Mouse (Mus musculus) natural killer cell, adult 2 months (primary cell): ENCODE measurements around the gene Fam171b.

Experiments used
- DNase-seq, 2 experiments: peaks; one replicate each; pipeline ENCODE4 v3.0.0; 2022; ENCODE audit warnings: low spot score in 2 of 2

Gene Fam171b

DNA sequence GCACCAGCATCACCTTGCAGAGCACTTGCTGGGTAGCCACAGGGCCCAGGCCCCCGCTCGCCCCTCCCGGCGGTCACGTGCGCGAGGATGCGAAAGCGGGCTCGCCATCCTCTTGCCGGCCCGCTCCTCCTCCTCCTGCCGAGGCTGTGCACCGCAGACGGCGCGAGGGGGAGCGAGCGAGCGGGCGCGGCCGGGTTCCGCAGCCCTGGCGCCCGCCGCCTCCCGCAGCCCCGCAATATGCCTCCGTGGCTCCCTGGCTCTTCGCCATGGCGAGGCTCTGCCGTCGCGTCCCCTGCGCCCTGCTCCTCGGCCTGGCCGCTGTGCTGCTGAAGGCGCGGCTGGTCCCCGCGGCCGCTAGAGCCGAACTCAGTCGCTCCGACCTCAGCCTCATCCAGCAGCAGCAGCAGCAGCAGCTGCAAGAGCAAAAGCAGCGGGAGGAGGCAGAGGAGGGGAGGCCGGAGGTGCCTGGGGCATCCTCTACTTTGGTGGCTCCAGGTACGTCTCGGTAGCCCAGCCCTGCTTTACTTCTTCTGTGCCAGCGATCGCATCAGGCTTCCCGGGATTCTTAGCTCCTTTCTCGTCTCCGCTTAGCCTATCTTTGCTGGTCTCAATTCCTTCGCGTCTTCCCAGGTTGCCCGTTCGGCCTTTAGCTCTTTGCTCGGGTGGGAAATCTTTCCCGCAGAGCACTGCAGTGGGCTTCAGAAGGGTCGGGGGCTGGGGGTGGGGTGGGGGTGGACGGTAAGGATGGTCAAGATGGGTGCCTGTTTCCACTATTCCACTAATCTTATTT lies at the start of gene Fam171b:
Gene Fam171b, plus strand, starts transcription at position 154 of the 790 bp plus-strand sequence.
- peak; percentile 42 to 54 for DNase-seq

DNA sequence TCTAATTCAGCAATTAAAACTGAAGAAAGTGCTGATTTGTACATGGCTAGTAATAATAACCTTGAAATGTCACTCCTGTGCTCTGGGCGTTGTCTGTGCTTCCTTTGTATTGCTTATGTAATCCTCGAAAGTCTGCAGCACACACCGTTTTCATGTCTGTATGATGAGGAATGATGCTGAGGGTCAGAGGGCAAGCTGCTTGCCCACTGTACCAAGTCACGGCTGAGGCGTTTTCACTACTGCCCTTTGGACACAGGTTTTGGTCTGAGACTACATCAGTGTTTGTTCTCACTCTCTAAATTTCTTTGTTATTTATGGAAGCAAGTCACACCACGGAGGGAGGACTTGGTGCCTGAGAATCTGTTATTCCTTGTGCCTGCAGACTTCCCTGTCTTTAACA lies 46.4 kb upstream of the Fam171b start:
- DNase-seq, result no peak

DNA sequence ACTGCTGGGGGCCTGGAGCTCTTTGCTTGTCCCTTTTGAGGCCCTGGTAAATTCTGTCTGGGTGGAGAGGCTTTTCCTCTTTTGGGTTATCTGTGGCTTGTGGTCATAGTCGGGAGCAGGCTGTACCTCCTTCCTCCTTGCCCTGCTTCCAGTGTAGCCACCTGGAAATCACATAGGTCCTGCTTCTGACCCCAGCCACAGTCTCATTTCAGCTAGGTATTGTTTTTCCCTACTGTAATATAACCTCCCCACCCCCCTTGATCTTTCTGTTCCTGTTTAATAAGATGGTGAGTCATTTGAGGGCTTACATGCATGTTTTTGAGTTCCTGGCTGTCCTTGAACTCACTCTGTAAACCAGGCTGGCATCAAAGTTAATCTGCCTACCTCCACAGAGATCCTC lies 45.6 kb upstream of the Fam171b start:
- no peak for DNase-seq

DNA sequence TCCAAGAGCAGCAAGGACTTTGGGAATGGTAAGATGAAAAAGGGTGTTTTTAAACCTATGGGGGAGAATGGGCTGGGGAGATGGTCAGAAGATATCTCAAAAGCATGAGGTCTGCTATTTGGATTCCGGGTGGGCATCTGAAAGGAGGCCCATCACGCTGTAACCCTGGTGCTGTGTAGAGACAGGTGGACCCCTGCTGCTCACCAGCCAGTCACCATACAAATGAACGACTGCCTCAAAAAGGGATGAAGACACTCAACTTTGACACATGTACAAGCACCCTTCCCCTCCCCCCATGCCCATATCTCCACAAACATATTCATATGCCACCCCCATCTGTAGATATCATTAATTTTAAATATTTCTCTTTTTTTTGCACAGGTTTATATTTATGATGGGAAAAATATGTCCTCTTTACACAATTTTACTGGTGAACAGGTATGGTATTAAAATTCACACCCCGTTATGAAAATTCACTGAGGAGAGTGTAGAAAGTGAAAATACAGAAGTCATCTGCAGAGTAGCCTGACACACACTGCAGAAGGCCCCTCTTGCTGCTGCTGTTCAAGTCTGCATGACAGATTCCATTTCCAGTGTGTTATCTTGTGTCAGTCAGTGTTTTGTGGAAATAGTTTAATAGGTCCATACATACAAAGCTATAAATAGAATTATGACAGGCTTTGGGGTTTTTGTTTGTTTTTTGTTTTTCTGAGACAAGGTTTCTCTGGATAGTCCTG lies 44.0 kb upstream of the Fam171b start:
- DNase-seq, result no peak

DNA sequence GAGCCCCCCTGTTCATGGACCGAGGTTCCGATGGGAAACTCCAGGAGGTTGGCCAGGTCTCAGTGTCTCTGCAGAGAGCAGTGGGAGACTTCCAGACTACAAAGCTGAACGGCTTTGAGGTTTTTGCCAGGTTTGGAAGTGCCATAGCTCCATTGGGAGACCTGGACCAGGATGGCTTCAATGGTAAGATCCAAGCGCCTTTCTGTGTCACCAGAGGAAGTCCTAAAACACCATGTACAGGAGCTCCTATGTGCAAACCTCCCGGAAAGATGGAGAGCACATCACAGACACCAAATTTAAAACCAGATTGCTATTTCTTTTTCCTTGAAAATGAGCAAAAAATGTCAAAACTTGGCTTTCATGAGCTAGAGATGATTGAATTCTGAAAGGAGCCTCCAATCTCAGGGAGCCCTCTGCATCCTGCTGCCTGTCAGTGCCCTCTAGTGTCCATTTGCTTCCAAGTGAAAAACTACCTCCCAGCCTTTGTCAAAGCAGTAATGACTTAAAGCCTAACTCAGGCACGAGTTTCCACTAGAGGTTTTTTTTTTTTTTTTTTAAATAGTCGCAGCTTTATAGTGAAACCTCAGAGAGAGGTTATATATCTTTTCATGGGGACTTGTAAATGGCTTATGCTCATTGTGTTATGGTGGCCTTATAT lies 41.2 kb upstream of the Fam171b start:
- peak; percentile 28 to 53 for DNase-seq

DNA sequence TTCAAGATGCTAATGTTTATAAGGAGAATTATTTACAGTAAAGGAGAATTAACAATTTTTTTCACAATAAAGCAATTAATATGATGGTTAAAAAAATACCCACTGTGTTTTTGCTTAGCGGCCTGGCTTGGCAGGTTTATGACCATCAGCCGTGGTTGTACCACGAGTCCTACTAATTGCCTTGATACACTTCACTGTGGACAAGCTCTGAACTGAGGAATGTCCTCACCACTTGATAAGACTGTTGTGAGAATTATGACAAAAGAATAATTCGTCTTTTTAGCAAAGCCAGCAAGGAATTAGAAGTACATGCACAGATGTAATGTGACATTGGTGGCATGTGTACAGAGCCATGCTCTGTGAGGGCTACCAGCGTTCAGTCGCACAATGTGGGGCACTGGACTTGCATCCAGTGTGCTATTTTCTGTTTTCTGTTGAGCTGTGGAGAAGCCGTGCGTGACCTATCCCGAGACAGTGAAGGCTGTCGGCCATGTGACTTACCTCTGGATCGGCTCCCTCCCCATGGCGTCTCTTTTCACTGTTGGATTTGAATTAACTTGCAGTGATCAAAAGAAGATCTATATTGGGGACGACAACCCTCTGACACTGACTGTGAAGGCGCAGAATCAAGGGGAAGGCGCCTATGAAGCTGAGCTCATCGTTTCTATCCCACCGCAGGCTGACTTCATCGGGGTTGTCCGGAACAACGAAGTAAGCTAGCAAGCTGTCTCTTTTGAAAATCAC lies 20.9 kb upstream of the Fam171b start:
- no peak for DNase-seq

DNA sequence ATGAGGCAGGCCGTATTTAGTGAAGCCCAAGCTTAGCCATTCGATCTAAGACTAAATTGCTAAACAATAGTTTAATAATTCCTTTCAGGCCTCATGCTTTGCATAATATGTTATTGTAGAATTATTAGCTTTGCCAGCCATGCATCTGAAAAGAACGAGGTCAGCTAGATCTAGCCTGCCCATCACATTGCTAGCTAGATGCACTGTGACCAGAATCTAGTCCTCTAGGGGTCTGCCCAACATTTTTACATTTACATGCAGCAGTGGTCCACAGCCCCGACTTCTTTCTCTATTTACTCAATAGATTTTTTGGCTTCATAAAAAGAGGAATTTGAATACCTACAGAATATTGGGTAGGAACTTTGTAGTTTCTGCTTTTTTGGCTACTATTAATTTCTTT lies 20.3 kb upstream of the Fam171b start:
- no peak for DNase-seq

DNA sequence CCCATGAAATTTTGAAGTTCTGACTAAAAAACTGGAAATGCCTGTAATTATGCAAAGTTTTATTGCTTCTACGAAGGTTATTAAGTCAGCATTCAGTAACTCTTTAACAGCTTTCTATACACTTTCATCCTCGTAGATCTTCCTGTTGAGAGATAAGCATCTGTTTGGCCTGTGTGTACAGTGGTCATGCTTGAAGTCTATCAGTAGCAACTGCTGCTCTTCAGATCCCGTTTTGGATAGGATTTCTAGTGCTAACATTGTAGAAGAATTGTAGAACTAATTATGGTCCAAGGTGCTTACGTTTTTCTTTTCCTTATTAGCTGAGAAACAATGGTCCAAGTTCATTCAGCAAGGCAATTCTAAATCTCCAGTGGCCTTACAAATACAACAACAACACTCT lies 16.7 kb upstream of the Fam171b start:
- no peak for DNase-seq

DNA sequence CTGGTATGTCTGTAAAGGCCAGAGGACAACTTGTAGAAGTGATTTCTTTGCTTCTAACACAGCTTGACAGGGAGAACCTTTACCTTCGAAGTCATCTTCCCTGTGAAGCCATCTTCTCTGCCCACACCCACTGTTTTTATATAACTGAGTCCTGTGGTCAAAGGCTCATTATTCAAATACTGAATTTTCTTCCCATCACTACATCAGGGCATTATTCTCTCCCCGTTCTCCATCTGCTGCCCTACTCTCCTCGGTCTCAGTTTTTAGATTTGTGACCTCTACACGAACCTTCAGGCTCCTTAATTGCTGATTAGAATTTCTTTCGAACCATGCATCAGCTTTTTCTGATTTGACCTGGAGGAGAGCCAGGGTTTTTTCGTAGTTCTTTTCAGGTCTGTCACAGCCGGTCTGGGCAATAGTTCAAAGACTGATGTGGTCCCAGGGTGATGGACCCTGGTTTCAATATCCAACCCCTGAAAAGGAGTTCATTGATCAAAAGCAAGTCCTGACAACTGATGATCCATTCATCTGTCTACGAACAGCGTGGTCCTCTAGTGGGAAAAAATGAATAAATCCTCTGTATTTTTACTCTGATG lies 14.4 kb upstream of the Fam171b start:
- no peak for DNase-seq

DNA sequence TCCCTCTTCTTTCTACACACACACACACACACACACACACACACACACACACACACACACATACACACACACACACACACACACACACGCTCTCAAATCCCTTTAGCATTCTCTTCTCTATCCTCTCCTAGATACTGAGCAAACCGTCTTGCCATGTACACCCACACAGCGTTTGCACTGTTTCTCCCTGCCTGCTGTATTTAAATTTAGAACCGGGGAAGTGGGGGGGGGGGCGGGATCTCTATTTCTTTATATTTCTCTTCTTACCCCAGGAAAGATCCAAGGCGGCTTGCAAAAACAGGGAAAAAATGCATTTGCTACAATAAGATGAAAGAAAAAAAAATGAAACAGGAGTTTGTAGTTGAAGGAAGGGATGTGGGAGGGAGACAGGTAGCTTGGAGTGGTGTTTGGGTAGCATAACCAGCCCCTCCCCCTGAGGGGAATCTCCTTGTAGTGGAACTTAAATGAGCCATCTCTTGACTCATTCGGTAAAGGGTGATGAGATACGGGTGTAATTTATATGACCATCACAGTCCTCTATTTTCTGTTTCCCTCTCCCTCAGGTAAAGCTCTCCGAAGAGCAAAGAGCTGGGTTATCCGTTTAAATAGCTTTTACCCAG lies 947 bp downstream of the Fam171b start:
- DNase-seq, result no peak

DNA sequence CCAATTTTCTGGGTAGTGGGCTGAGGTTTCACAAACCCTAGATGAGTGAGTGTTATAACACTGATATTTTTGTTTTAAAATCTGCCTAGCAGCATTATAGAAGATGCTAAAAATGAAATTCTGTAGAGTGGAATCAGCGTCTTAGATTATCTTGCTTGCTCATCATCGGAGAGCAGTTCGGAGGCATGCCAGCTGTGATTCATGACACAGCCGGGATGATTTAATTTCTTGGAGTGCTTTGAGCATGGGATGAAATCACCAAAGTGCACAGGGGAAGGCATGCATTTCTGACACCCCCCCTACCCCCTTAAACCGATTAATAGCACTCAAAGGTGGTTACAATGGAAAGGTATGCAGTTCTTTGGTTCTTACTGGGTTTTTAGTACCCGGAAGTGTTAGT lies 1.6 kb downstream of the Fam171b start:
- DNase-seq, result no peak

DNA sequence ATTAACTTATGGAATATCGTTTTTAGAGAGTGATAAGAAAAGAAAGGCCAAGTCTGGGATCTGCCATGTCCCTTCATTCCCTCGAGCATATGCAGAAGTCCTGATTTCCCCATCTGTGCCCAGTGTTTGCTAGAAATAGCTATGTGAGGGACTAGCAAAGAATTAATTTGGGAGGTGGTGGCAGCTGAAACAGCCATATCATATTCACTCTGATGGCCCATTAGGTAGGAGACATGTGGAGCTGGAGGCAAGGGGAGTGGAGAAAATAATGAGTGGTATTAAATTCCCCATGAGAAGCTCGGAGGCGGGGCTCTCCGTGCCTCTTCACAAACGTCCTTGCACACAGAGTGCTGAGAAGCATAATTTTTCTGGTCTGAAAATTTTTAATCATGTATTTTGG lies 3.7 kb downstream of the Fam171b start:
- no peak for DNase-seq

DNA sequence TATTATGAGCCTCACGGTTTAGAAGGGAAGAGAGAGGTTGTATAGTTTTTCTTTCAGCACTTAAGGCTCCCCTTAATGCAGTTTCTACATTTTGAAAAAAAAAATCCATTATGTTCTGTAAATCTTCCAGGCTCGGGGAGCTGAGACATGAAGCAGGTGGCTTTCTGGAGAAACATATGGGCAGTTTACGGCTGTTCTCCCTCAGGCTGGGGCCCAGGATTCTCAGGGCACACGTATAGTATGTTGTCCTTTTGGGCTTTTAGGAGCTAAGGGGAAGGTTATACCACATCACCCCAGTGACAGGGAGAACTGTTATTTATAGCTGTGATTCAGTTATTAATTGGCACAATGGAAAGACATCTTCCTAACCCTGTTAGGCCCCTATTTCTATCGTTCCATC lies 12.7 kb downstream of the Fam171b start:
- DNase-seq, result no peak

DNA sequence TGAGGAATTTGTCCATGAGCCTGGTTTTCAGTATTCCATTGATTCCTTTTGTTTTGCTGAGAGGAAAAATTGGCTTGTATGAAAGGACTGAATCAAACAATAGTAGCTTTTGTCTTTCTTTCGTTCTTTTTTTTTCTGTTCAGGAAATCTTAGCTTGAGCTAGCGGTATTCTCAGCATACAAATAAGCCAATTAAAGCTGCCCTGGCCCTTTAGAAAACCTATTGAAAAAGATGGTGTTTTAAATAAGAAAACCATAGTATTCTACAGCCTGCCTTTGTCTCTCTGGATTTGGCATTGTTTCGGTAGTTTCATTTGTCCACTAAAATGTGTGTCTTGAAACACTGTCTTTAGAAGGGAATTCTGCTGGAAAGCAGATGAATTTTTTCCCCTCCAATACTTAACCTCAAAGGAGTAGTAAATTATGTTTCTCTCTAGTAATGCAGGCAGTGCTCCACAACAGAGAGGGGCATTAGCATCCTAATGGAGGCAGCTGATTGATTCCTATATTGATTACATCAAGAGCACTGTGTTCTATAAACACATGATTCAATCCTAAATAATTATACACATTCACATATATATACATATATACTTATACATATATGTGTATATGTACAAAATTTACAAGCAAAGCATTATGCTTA lies 16.6 kb downstream of the Fam171b start:
- no peak for DNase-seq

DNA sequence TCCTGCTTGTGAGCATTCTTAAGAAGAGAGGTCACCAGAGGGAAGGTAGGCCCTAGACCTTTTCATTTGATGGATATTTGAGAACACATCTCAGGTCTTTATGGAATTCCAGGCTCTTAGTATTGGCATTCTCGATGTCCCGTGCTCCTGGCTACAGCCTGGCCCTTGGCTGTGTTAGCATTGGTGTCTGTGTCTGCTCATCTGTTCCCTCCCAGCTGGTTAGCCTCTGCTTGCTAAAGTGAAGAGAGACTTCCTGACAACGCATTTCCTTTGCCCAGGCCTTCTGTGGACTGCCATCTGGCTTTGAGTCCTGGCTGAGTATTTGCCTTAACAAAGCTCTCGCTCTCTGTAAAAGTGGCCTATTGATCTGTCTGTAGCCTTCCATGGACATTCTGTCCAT lies 20.5 kb downstream of the Fam171b start:
- DNase-seq, result no peak

DNA sequence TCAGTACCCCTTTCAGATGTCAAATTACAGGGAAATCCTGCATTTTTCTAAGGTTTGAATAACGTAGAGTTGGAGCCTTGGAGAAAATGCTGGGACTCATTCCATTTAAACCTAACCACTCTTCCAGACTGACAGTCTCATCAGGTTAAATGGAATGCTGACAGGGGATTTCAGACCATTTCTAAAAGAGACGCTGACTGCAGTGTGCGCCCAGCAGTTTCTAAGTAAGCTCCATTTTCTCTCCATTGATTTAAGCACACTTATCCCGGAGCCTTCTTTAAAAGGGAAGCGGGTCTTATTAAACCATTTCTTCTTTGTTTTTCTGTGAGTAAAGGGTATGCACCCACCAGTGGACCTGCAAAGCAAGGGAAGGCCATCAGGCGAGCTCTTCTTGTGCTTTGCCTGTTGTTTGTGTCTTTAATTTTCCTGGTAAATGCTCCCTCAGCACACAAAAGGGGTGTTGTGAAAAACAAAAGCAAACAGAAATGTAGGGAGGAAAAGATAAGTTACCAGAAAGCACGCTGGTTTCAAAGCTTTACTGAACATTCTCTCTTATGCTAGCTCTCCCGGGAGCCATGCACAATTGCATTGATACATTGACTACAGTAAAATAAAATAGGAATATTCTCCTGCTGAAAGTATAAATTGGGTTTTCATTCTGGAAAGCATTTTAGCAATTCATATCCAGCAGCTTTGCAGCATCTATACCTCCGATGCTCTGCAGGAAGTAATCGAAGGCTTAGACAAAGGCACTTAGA lies 23.1 kb downstream of the Fam171b start:
- DNase-seq, result no peak

DNA sequence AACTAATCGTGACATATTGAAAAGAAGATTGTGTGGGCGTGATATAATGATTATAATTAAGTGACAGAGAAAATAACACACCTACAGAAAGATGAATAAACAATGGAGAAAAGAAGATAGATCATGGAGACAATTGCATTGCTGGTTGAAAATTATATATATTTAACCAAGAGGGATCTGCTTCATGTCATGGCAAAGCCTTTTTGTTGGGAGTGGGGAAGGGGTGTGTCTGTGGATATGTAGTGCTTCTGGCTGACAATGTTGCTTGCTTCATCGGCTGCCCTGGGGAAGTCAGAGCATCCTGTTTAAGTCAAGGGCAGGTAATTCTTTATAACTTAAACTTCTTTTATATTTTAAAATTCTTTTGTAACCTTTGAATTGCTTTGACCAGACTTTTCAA lies 36.1 kb downstream of the Fam171b start:
- no peak for DNase-seq

DNA sequence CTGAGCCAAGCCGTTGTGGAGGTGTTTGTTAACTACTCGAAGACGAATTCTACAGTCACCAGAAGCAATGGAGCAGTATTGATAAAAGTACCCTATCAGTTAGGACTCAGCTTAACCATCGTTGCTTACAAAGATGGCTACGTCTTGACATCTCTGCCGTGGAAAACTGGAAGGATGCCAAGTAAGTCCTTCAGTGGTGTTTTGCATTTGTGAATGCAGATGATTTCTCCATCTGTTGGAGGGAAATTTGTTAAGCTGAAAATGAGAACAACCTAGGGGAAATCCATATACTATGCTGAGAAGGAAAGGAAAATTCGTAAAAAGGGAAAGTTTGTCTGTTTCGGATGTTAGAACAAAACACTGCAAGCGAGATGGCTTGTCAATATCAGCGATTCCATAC lies 41.0 kb downstream of the Fam171b start:
- no peak for DNase-seq

DNA sequence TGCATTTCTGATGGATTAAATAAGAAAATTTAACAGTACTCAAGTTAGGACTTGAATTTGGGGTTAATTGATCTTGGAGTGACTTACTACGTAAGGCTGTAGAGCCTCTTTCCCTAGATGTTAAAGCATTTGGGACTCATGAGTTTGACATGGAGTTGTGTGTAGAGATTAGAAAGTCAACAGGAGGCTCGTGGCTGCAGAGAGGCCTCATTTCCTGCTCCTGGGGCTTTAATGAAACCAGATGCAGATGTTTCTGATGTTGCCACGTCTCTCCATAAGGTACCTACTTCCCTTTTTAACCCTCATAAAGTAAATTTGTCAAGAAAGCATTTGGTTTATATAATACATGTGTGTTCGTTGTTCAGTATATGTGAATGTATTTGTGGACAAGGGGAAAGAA lies 43.8 kb downstream of the Fam171b start:
- DNase-seq, result no peak

DNA sequence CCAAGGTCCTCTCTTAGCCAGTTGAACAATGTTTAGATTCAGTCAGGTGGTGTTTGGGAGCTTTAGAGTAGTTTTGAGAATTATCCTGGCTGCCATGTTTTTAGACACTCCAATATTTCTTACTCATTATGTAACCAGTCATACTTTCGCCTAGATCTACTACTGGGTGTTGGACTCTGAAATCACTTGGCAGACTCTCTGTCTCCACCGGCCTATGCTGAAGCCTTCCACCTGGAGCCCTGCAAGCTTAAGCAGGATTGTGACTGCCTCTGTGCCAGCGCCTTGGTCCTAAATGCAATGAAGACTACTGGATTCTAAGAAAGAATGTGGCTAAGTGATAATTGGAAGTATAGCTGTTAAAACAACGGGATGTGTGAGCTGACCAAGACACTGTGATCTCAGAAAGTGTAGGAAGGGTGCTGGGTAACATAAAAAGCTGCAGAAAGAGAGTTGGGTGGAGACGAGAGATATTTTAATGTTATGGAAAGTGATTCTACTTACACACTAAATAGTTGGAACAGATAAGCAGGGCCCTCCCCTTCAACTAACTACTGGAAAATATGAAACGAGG lies 71.5 kb downstream of the Fam171b start:
- DNase-seq, result no peak
